Mouse (Mus musculus): Measurements from ENCODE around the gene Gga1.
"Not testable (repeated sequence)": the region's sequence is repeated elsewhere in the genome, so short reads cannot be mapped to it uniquely, and the experiment has no call there.

Gga1 gene

GRCm38 (mm10) chr15:78875537-78875936, 1.5 kb upstream of the Gga1 start:
- DNase-seq (ENCODE audit: low spot score) = no peak

- peak; percentile 64 for DNase-seq (ENCODE audit: low spot score)
Measured at GRCm38 (mm10) chr15:78876258-78876696, 713 bp upstream of the Gga1 start.

- no peak for DNase-seq (ENCODE audit: low spot score)
Measured at GRCm38 (mm10) chr15:78877810-78878390, 910 bp downstream of the Gga1 start.

- not testable (repeated sequence) for DNase-seq (ENCODE audit: low spot score)
Measured at GRCm38 (mm10) chr15:78878792-78879516, 2.0 kb downstream of the Gga1 start.

GRCm38 (mm10) chr15:78880432-78880831, 3.4 kb downstream of the Gga1 start:
- DNase-seq (ENCODE audit: low spot score) = no peak

GRCm38 (mm10) chr15:78881828-78882227, 4.8 kb downstream of the Gga1 start:
- no peak for DNase-seq (ENCODE audit: low spot score)

GRCm38 (mm10) chr15:78889401-78889853, 12.4 kb downstream of the Gga1 start:
- no peak for DNase-seq (ENCODE audit: low spot score)

GRCm38 (mm10) chr15:78892440-78892839, 15.4 kb downstream of the Gga1 start:
- no peak for DNase-seq (ENCODE audit: low spot score)

- DNase-seq (ENCODE audit: low spot score) = no peak
Measured at GRCm38 (mm10) chr15:78894726-78895125, 17.7 kb downstream of the Gga1 start.

GRCm38 (mm10) chr15:78895741-78896140, 18.8 kb downstream of the Gga1 start:
- DNase-seq (ENCODE audit: low spot score) = no peak

- no peak for DNase-seq (ENCODE audit: low spot score)
Measured at GRCm38 (mm10) chr15:78896149-78896548, 19.2 kb downstream of the Gga1 start.

- no peak for DNase-seq (ENCODE audit: low spot score)
Measured at GRCm38 (mm10) chr15:78897488-78897887, 20.5 kb downstream of the Gga1 start.

- no peak for DNase-seq (ENCODE audit: low spot score)
Measured at GRCm38 (mm10) chr15:78898507-78899001, 21.6 kb downstream of the Gga1 start.

- no peak for DNase-seq (ENCODE audit: low spot score)
Measured at GRCm38 (mm10) chr15:78899409-78899739, 22.4 kb downstream of the Gga1 start, which contains the start of gene Gm49510. Gene Gm49510 (plus strand): TSS chr15:78899667.

- peak; percentile 53 for DNase-seq (ENCODE audit: low spot score)
Measured at GRCm38 (mm10) chr15:78899740-78900584, 23.0 kb downstream of the Gga1 start, which contains the start of gene Sh3bp1. Gene Sh3bp1 (plus strand): TSS chr15:78899768.

GRCm38 (mm10) chr15:78900585-78901421, 23.8 kb downstream of the Gga1 start:
- DNase-seq (ENCODE audit: low spot score) = no peak

GRCm38 (mm10) chr15:78901422-78901789, 24.4 kb downstream of the Gga1 start:
- DNase-seq (ENCODE audit: low spot score) = no peak

GRCm38 (mm10) chr15:78903243-78903642, 26.3 kb downstream of the Gga1 start:
- DNase-seq (ENCODE audit: low spot score) = peak; percentile 70

- DNase-seq (ENCODE audit: low spot score) = no peak
Measured at GRCm38 (mm10) chr15:78908399-78908798, 31.4 kb downstream of the Gga1 start.

- no peak for DNase-seq (ENCODE audit: low spot score)
Measured at GRCm38 (mm10) chr15:78908982-78909381, 32.0 kb downstream of the Gga1 start.

- no peak for DNase-seq (ENCODE audit: low spot score)
Measured at GRCm38 (mm10) chr15:78912040-78912439, 35.0 kb downstream of the Gga1 start.

All from ovary, postnatal 10 days (tissue).